Mouse (Mus musculus) thymus, adult 2 months (tissue): ENCODE measurements at regions not wholly inside any gene's neighbourhood (a gene's known extent, or its start where the extent isn't known, plus 50 kb on each side); places are given as distances from the start of the nearest gene placed in this dataset.

Source experiments
- DNase-seq: peaks from one replicate; pipeline ENCODE4 v3.0.0; 2021
- H3K27ac ChIP-seq: fragments of 200-500 bp; 2 replicates; pipeline ENCODE4 v1.5.1; 2012; ENCODE audit warnings: low read length, control low read depth; ENCODE audit not compliant: control insufficient read depth, insufficient read depth
- H3K27me3 ChIP-seq: fragments of 200-500 bp; 2 replicates; pipeline ENCODE4 v1.6.1; 2012; ENCODE audit warnings: mild to moderate bottlenecking, low read length, moderate library complexity, mixed read lengths; ENCODE audit not compliant: control insufficient read depth, insufficient read depth
- H3K36me3 ChIP-seq: fragments of 200-500 bp; 2 replicates; pipeline ENCODE4 v1.6.1; 2012; ENCODE audit warnings: mild to moderate bottlenecking, low read length, moderate library complexity; ENCODE audit not compliant: control insufficient read depth, insufficient read depth
- H3K4me1 ChIP-seq: fragments of 200-500 bp; replicated peaks from 2 replicates; pipeline ENCODE4 v1.6.1; 2012; ENCODE audit warnings: low read length; ENCODE audit not compliant: control insufficient read depth, insufficient read depth
- H3K4me3 ChIP-seq: fragments of 200-500 bp; 2 replicates; pipeline ENCODE4 v1.5.1; 2012; ENCODE audit warnings: mild to moderate bottlenecking, low read length, control low read depth, moderate library complexity; ENCODE audit not compliant: control insufficient read depth, insufficient read depth
- CTCF ChIP-seq: fragments of 200-500 bp; IDR thresholded peaks from 2 replicates; pipeline ENCODE4 v1.5.1; 2012; ENCODE audit warnings: mild to moderate bottlenecking, control low read depth, low read length, moderate library complexity, borderline replicate concordance; ENCODE audit not compliant: control insufficient read depth, poor library complexity, insufficient read depth; ENCODE audit errors: extremely low read depth
- POLR2A ChIP-seq: fragments of 200-500 bp; IDR thresholded peaks from 2 replicates; pipeline ENCODE4 v1.6.1; 2012; ENCODE audit warnings: mild to moderate bottlenecking, low read length, control low read depth, moderate library complexity; ENCODE audit not compliant: control insufficient read depth, poor library complexity, insufficient read depth; ENCODE audit errors: extremely low read depth
- WGBS: fragments of 180-500 bp; shearing (Covaris S2); methylation state at CpG from one replicate; pipeline ENCODE4 v1.1.7; 2018; 5-methylcytosine and 5-hydroxymethylcytosine counted together

- no peak for DNase-seq
- H3K4me1 ChIP-seq, result no peaks in the 10 kb centered on the region
- H3K27me3 ChIP-seq, result no peaks in the 10 kb centered on the region
- H3K36me3 ChIP-seq, result no peaks in the 10 kb centered on the region
- no peak overlapping the region for H3K27ac ChIP-seq
- TF ChIP-seq CTCF (no peak), POLR2A (no peak)
- 88% methylated on average over 3 of the region's 3 CpGs for WGBS
- no peak overlapping the region for H3K4me3 ChIP-seq
Observed at GRCm38 (mm10) chr1:89002326-89002725, 67.9 kb upstream of the Sh3bp4 start.

- Histone ChIP-seq H3K27ac (no peak overlapping the region), H3K36me3 (no peaks in the 10 kb centered on the region), H3K4me1 (no peaks in the 10 kb centered on the region), H3K4me3 (no peak overlapping the region), H3K27me3 (no peaks in the 10 kb centered on the region)
- no peak for TF ChIP-seq CTCF
- TF ChIP-seq POLR2A, result no peak
- 94% methylated on average over 2 of the region's 2 CpGs for WGBS
- no peak for DNase-seq
Observed at GRCm38 (mm10) chr1:89003752-89004151, 66.5 kb upstream of the Sh3bp4 start.

- no peak for TF ChIP-seq CTCF
- no peaks in the 10 kb centered on the region for H3K27me3 ChIP-seq
Observed at GRCm38 (mm10) chr1:89007476-89007875, 62.7 kb upstream of the Sh3bp4 start.

GRCm38 (mm10) chr1:89010170-89010569 is 60.0 kb upstream of the Sh3bp4 start:
- H3K4me1 ChIP-seq, result no peaks in the 10 kb centered on the region
- no peaks in the 10 kb centered on the region for H3K36me3 ChIP-seq
- no peak overlapping the region for H3K4me3 ChIP-seq
- 91% methylated on average over 2 of the region's 2 CpGs for WGBS
- no peak overlapping the region for H3K27ac ChIP-seq
- H3K27me3 ChIP-seq, result no peaks in the 10 kb centered on the region
- TF ChIP-seq CTCF (no peak), POLR2A (no peak)
- no peak for DNase-seq

More at GRCm38 (mm10) chr1:89007476-89007875, 62.7 kb upstream of the Sh3bp4 start:
- Histone ChIP-seq H3K4me3 (no peak overlapping the region), H3K27ac (no peak overlapping the region), H3K36me3 (no peaks in the 10 kb centered on the region), H3K4me1 (no peaks in the 10 kb centered on the region)
- WGBS, result 96% methylated on average over 7 of the region's 7 CpGs
- DNase-seq, result no peak

- no peaks in the 10 kb centered on the region for H3K36me3 ChIP-seq
- DNase-seq, result no peak
- TF ChIP-seq CTCF, result no peak
- TF ChIP-seq POLR2A, result no peak
- 91% methylated on average over 7 of the region's 7 CpGs for WGBS
- no peak overlapping the region for H3K27ac ChIP-seq
- H3K4me1 ChIP-seq, result peaks cover 8% of the 10 kb centered on the region
- no peak overlapping the region for H3K4me3 ChIP-seq
- H3K27me3 ChIP-seq, result no peaks in the 10 kb centered on the region
Observed at GRCm38 (mm10) chr1:89011454-89011853, 58.8 kb upstream of the Sh3bp4 start.

- WGBS, result 10% methylated on average over 12 of the region's 12 CpGs
- no peaks in the 10 kb centered on the region for H3K27me3 ChIP-seq
- no peaks in the 10 kb centered on the region for H3K36me3 ChIP-seq
- no peak for DNase-seq
- no peak for TF ChIP-seq CTCF
- no peak for TF ChIP-seq POLR2A
- H3K27ac ChIP-seq, result no peak overlapping the region
- no peak overlapping the region for H3K4me3 ChIP-seq
- H3K4me1 ChIP-seq, result peaks cover 8% of the 10 kb centered on the region
Observed at GRCm38 (mm10) chr1:89015385-89015784, 54.8 kb upstream of the Sh3bp4 start.

GRCm38 (mm10) chr1:89015845-89016244 is 54.4 kb upstream of the Sh3bp4 start:
- WGBS, result 30% methylated on average over 10 of the region's 10 CpGs
- TF ChIP-seq POLR2A, result no peak
- TF ChIP-seq CTCF, result no peak
- no peak overlapping the region for H3K4me3 ChIP-seq
- DNase-seq, result no peak
- H3K4me1 ChIP-seq, result peaks cover 8% of the 10 kb centered on the region
- H3K27ac ChIP-seq, result no peak overlapping the region
- no peaks in the 10 kb centered on the region for H3K27me3 ChIP-seq
- no peaks in the 10 kb centered on the region for H3K36me3 ChIP-seq
